Mouse (Mus musculus) adrenal gland, postnatal 14 days (tissue): ENCODE results near the gene Pknox2. TPM values are rescaled to one million over a fixed set of nuclear protein-coding genes. Genes with fewer than 3 reads are reported as not detected.

Experiments used
- DNase-seq: peaks from one replicate; pipeline ENCODE4 v3.0.0; 2021; ENCODE audit warnings: mixed read lengths
- total RNA-seq: library from RNA; stranded (reverse); gene quantifications from 2 replicates; pipeline ENCODE4 v1.2.3, GENCODE M21; 2021

Pknox2 gene
- total RNA-seq, 1 experiment from 2014 or later, result 3.4 TPM

GRCm38 (mm10) chr9:36882034-36882745 lies 265.0 kb downstream of the Pknox2 start:
- no peak for DNase-seq

GRCm38 (mm10) chr9:36881615-36882014 lies 265.6 kb downstream of the Pknox2 start:
- DNase-seq, result no peak

- DNase-seq, result no peak
Measured at GRCm38 (mm10) chr9:36876787-36877186, 270.4 kb downstream of the Pknox2 start.

- DNase-seq, result no peak
Measured at GRCm38 (mm10) chr9:36876313-36876712, 270.9 kb downstream of the Pknox2 start.

GRCm38 (mm10) chr9:36873796-36874195 lies 273.4 kb downstream of the Pknox2 start:
- no peak for DNase-seq

GRCm38 (mm10) chr9:36870263-36870662 lies 276.9 kb downstream of the Pknox2 start:
- no peak for DNase-seq

GRCm38 (mm10) chr9:36868662-36869061 lies 278.5 kb downstream of the Pknox2 start:
- no peak for DNase-seq

GRCm38 (mm10) chr9:36864862-36865813 lies 282.1 kb downstream of the Pknox2 start:
- DNase-seq, result no peak

- no peak for DNase-seq
Measured at GRCm38 (mm10) chr9:36863694-36864093, 283.5 kb downstream of the Pknox2 start.

- no peak for DNase-seq
Measured at GRCm38 (mm10) chr9:36862576-36862975, 284.6 kb downstream of the Pknox2 start.

- no peak for DNase-seq
Measured at GRCm38 (mm10) chr9:36858677-36859076, 288.5 kb downstream of the Pknox2 start.

GRCm38 (mm10) chr9:36857476-36858117 lies 289.6 kb downstream of the Pknox2 start:
- DNase-seq, result no peak

GRCm38 (mm10) chr9:36856351-36856750 lies 290.9 kb downstream of the Pknox2 start:
- no peak for DNase-seq

- DNase-seq, result no peak
Measured at GRCm38 (mm10) chr9:36852175-36852574, 295.0 kb downstream of the Pknox2 start.

- DNase-seq, result no peak
Measured at GRCm38 (mm10) chr9:36850091-36850490, 297.1 kb downstream of the Pknox2 start.

GRCm38 (mm10) chr9:36848661-36849060 lies 298.5 kb downstream of the Pknox2 start:
- no peak for DNase-seq

- DNase-seq, result no peak
Measured at GRCm38 (mm10) chr9:36846346-36846745, 300.9 kb downstream of the Pknox2 start.

Other genes with a start within 250 kb of the Pknox2 start
- gene Tmem218, start 60.8 kb upstream of the Pknox2 start, total RNA-seq, result 5.7 and 6.3 TPM in 2 replicates
- 15.8 and 16.9 TPM in 2 replicates for gene Slc37a2, start 108.3 kb upstream of the Pknox2 start, total RNA-seq
- 2.9 and 4.2 TPM in 2 replicates for gene Ccdc15, start 201.0 kb upstream of the Pknox2 start, total RNA-seq
- gene Hepacam, start 219.9 kb upstream of the Pknox2 start, total RNA-seq, result 0.26 TPM in 2 replicates